7 mouse cellular contexts compared by ENCODE assay signal in genomic region chr12:109745731-109746484, GRCm38 (mm10).
DNase-seq lines count a peak whose midpoint lies in the region; ATAC-seq and TF ChIP-seq lines count a peak whose summit lies in the region.

No protein-coding gene starts in this region.

- H3K27ac ChIP-seq in lung, embryonic 14.5 days (ENCODE audit: low read depth) = peak overlapping the region; percentile 69
- H3K27ac ChIP-seq in forebrain, embryonic 13.5 days = peak overlapping the region; percentile 51
- peak overlapping the region; percentile 66 for H3K27ac ChIP-seq in hindbrain, embryonic 15.5 days (replicated peaks)
- H3K27ac ChIP-seq in neural tube, embryonic 14.5 days (ENCODE audit: low read depth, low read length) = peak overlapping the region; percentile 48; the same call in 1 of the 2 replicates

- no peak overlapping the region for H3K4me2 ChIP-seq in lung, embryonic 14.5 days
- H3K4me2 ChIP-seq in forebrain, embryonic 13.5 days = 0 out of 2 replicates have a peak overlapping the region, but pooled peaks have one; percentile 4
- no peak overlapping the region for H3K4me2 ChIP-seq in hindbrain, embryonic 15.5 days
- H3K4me2 ChIP-seq in neural tube, embryonic 14.5 days (ENCODE audit: low read depth, low read length) = no peak overlapping the region

- no peaks in the 10 kb centered on the region for H3K27me3 ChIP-seq in lung, embryonic 14.5 days (ENCODE audit: insufficient read depth, low read length)
- H3K27me3 ChIP-seq in forebrain, embryonic 13.5 days = no peaks in the 10 kb centered on the region
- H3K27me3 ChIP-seq in hindbrain, embryonic 15.5 days = no peaks in the 10 kb centered on the region
- H3K27me3 ChIP-seq in neural tube, embryonic 14.5 days (ENCODE audit: control insufficient read depth, insufficient read depth, low read length) = no peaks in the 10 kb centered on the region

- TF ChIP-seq CTCF in lung, embryonic 14.5 days (IDR thresholded peaks at IDR 0.05; ENCODE audit: low read depth) = no peak

- no peak overlapping the region for H3K9ac ChIP-seq in lung, embryonic 14.5 days
- H3K9ac ChIP-seq in forebrain, embryonic 13.5 days = no peak overlapping the region
- no peak overlapping the region for H3K9ac ChIP-seq in hindbrain, embryonic 15.5 days
- no peak overlapping the region for H3K9ac ChIP-seq in neural tube, embryonic 14.5 days (replicated peaks; ENCODE audit: low read depth, low read length)

- WGBS in lung, embryonic 14.5 days = 29% methylated on average over 15 of the region's 15 CpGs
- WGBS in forebrain, embryonic 13.5 days = 28% methylated on average over 15 of the region's 15 CpGs
- 22% methylated on average over 15 of the region's 15 CpGs for WGBS in hindbrain, embryonic 15.5 days
- 26% methylated on average over 15 of the region's 15 CpGs for WGBS in neural tube, embryonic 14.5 days

- no peak overlapping the region for H3K4me3 ChIP-seq in lung, embryonic 14.5 days (ENCODE audit: low read depth, low read length)
- no peak overlapping the region for H3K4me3 ChIP-seq in forebrain, embryonic 13.5 days
- H3K4me3 ChIP-seq in hindbrain, embryonic 15.5 days = no peak overlapping the region
- no peak overlapping the region for H3K4me3 ChIP-seq in neural tube, embryonic 14.5 days (ENCODE audit: low read depth, low read length)

- DNase-seq in lung, embryonic 14.5 days = peak; percentile 76
- no peak for DNase-seq in lung, postnatal 36 days
- no peak for DNase-seq in adrenal gland, adult 2 months
- no peak for DNase-seq in layer of hippocampus, adult 11-12 months (ENCODE audit: low spot score)

- ATAC-seq in lung, embryonic 14.5 days (ENCODE audit: insufficient read depth) = no peak
- ATAC-seq in forebrain, embryonic 13.5 days = peak; percentile 71
- ATAC-seq in hindbrain, embryonic 15.5 days (ENCODE audit: low FRiP score, low read depth) = no peak
- peak; percentile 35; the same call in 1 of the 2 replicates for ATAC-seq in neural tube, embryonic 14.5 days (ENCODE audit: low read depth)

- H3K36me3 ChIP-seq in lung, embryonic 14.5 days (ENCODE audit: insufficient read depth) = peaks cover 45% of the 10 kb centered on the region
- peaks cover 32% of the 10 kb centered on the region for H3K36me3 ChIP-seq in forebrain, embryonic 13.5 days (ENCODE audit: poor library complexity, severe bottlenecking)
- peaks cover 13% of the 10 kb centered on the region; the same call in 1 of the 2 replicates for H3K36me3 ChIP-seq in hindbrain, embryonic 15.5 days
- H3K36me3 ChIP-seq in neural tube, embryonic 14.5 days (ENCODE audit: control insufficient read depth, insufficient read depth, low read length) = peaks cover 21% of the 10 kb centered on the region

- H3K9me3 ChIP-seq in lung, embryonic 14.5 days (ENCODE audit: low read depth, low read length) = no peaks in the 10 kb centered on the region
- H3K9me3 ChIP-seq in forebrain, embryonic 13.5 days (replicated peaks) = no peaks in the 10 kb centered on the region
- no peaks in the 10 kb centered on the region for H3K9me3 ChIP-seq in hindbrain, embryonic 15.5 days
- H3K9me3 ChIP-seq in neural tube, embryonic 14.5 days (ENCODE audit: control insufficient read depth, low read length) = no peaks in the 10 kb centered on the region

- peaks cover 8% of the 10 kb centered on the region for H3K4me1 ChIP-seq in lung, embryonic 14.5 days (ENCODE audit: insufficient read depth)
- H3K4me1 ChIP-seq in forebrain, embryonic 13.5 days = peaks cover 54% of the 10 kb centered on the region
- peaks cover 46% of the 10 kb centered on the region for H3K4me1 ChIP-seq in hindbrain, embryonic 15.5 days (replicated peaks)
- H3K4me1 ChIP-seq in neural tube, embryonic 14.5 days (ENCODE audit: control insufficient read depth, insufficient read depth, low read length) = peaks cover 29% of the 10 kb centered on the region

Comparison
In these comparisons a context has a peak if more than half of its experiments do, and no peak if none do; other contexts are left out.
1. ATAC-seq: peak in forebrain, embryonic 13.5 days (single experiment) and neural tube, embryonic 14.5 days (single experiment); none in lung, embryonic 14.5 days (single experiment) and hindbrain, embryonic 15.5 days (single experiment).
2. Peak in every context shown above with its lines, with median percentiles within 50 percentile points of each other: H3K27ac ChIP-seq.